ENCODE assay signal across 17 mouse cellular contexts in genomic region chr17:78370445-78370844, GRCm38 (mm10). TPM values are rescaled to one million over a fixed set of nuclear protein-coding genes. Genes with fewer than 3 reads are reported as not detected.
DNase-seq lines count a peak whose midpoint lies in the region; ATAC-seq and TF ChIP-seq lines count a peak whose summit lies in the region.
"Had no signal": no experiment of that assay in that cellular context is flagged by ENCODE, and none has a peak within 500 bp of the region (broad histone marks: within the 10 kb centered on the region; RNA-seq: fewer than 3 reads in every experiment).

No protein-coding gene starts in this region.

- no peaks in the 10 kb centered on the region for H3K27me3 ChIP-seq in CH12.LX (replicated peaks)
- H3K27me3 ChIP-seq: heart, embryonic 15.5 days had no signal

- dilution Hi-C loops in CH12.LX (cut with MboI; ENCODE audit: extremely low pct_ligation_motif_present, extremely low pct_unique_long_range_greater_than_20kb, low sequenced_read_pairs) = no loop called here

- H3K36me3 ChIP-seq in CH12.LX (replicated peaks in 1 of 2; ENCODE audit: control insufficient read depth in 1 of 2, insufficient read depth in 1 of 2, low read length in 1 of 2) = peaks cover 49 to 84% of the 10 kb centered on the region in 2 experiments

- TF ChIP-seq RAD21 in CH12.LX (IDR thresholded peaks at IDR 0.05; ENCODE audit: low read depth, low read length) = peak; percentile 69

- no peaks in the 10 kb centered on the region for H3K9me3 ChIP-seq in CH12.LX (replicated peaks; ENCODE audit: low read length)
- H3K9me3 ChIP-seq: forebrain, embryonic 10.5 days; G1E; heart, embryonic 15.5 days had no signal

- intact Hi-C loops in left cerebral cortex, adult 2 months (cut with DNase I) = no loop called here
- intact Hi-C loops in left cerebral cortex, postnatal 4 days (cut with DNase I) = no loop called here

- in situ Hi-C loops in CH12.LX (cut with MboI; ENCODE audit: low pct_ligation_motif_present, low pct_unique_long_range_greater_than_20kb, low sequenced_read_pairs) = no loop called here

- no peak for TF ChIP-seq EP300 in CH12.LX (IDR thresholded peaks at IDR 0.05; ENCODE audit: low read length)

- H3K4me3 ChIP-seq in left cerebral cortex, adult 2 months = no peak overlapping the region
- no peak overlapping the region for H3K4me3 ChIP-seq in CH12.LX (replicated peaks in 1 of 3; ENCODE audit: low read depth in 2 of 3, low read length in 2 of 3, poor library complexity in 1 of 3)
- H3K4me3 ChIP-seq: forebrain, embryonic 10.5 days; heart, embryonic 15.5 days had no signal

- DNase-seq in left cerebral cortex, adult 2 months (ENCODE audit: extremely low spot score in 1 of 2, low spot score in 2 of 2) = no peak
- DNase-seq in left cerebral cortex, postnatal 4 days = no peak
- peak; percentile 27 to 36 for DNase-seq in B cell, adult 2 months
- DNase-seq in CH12.LX (ENCODE audit: extremely low read depth) = no peak
- DNase-seq in urinary bladder, postnatal 25 days (ENCODE audit: low spot score) = no peak
- no peak for DNase-seq in heart, adult 18-20 months
- DNase-seq: cerebellum, adult 8-10 months; gastrocnemius, postnatal 14 days; kidney, postnatal 10 days; right cerebral cortex, postnatal 14 days had no signal

- no peak overlapping the region for H3K9ac ChIP-seq in CH12.LX (ENCODE audit: insufficient read depth, low read depth)
- H3K9ac ChIP-seq: heart, embryonic 15.5 days had no signal

- no peak overlapping the region for H3K4me2 ChIP-seq in CH12.LX (ENCODE audit: insufficient read depth, low read depth, poor library complexity, severe bottlenecking)
- H3K4me2 ChIP-seq: heart, embryonic 15.5 days; liver, embryonic 11.5 days had no signal

- peak; percentile 41 for TF ChIP-seq CTCF in left cerebral cortex, adult 2 months (IDR thresholded peaks at IDR 0.05)
- peak in 1 of 2 experiments; percentile 63; a peak in 2 of 4 replicates for TF ChIP-seq CTCF in CH12.LX (conservative IDR thresholded peaks at IDR 0.05 in 1 of 2, IDR thresholded peaks at IDR 0.05 in 1 of 2; ENCODE audit: low read depth in 2 of 2, low read length in 2 of 2)

- no peak overlapping the region for H3K27ac ChIP-seq in left cerebral cortex, adult 2 months
- no peak overlapping the region for H3K27ac ChIP-seq in CH12.LX (ENCODE audit: insufficient read depth, low read depth)
- H3K27ac ChIP-seq: forebrain, embryonic 10.5 days; heart, embryonic 15.5 days; macrophage had no signal

- ATAC-seq in inflammation-experienced regulatory T-cells, adult 6 months = peak; percentile 71
- ATAC-seq: hindbrain, embryonic 16.5 days had no signal

- no peak for TF ChIP-seq POLR2A in CH12.LX (IDR thresholded peaks at IDR 0.05; ENCODE audit: low read depth, low read length)

- H3K4me1 ChIP-seq in CH12.LX (ENCODE audit: control insufficient read depth in 1 of 2, insufficient read depth in 2 of 2) = peaks cover 13 to 39% of the 10 kb centered on the region in 2 experiments
- H3K4me1 ChIP-seq: heart, embryonic 15.5 days had no signal

- H3K79me2 ChIP-seq in CH12.LX (replicated peaks; ENCODE audit: control insufficient read depth, extremely low read depth, insufficient read depth, poor library complexity, severe bottlenecking) = no peaks in the 10 kb centered on the region

TF ChIP-seq in CH12.LX, 34 proteins besides CTCF, POLR2A, EP300 and RAD21:
- peak; percentile 59 for TF ChIP-seq SMC3 (IDR thresholded peaks at IDR 0.05; ENCODE audit: low read depth, low read length)
- TF ChIP-seq ZC3H11A (IDR thresholded peaks at IDR 0.05; ENCODE audit: low read depth, low read length) = no peak
- no peak for TF ChIP-seq ZNF384 (IDR thresholded peaks at IDR 0.05; ENCODE audit: low read depth, low read length)
- no peak for TF ChIP-seq IRF4 (IDR thresholded peaks at IDR 0.05; ENCODE audit: low read depth, low read length)
- TF ChIP-seq E2F4 (IDR thresholded peaks at IDR 0.05; ENCODE audit: insufficient replicate concordance, low read depth, low read length) = no peak
- no peak for TF ChIP-seq ELF1 (IDR thresholded peaks at IDR 0.05; ENCODE audit: low read depth, low read length)
- no peak for TF ChIP-seq GABPA (IDR thresholded peaks at IDR 0.05; ENCODE audit: insufficient replicate concordance, low read depth, low read length)
- no peak for TF ChIP-seq KAT2A (IDR thresholded peaks at IDR 0.05; ENCODE audit: insufficient replicate concordance, low read length)

RNA-seq across cellular contexts. Expression of gene Fez2, which starts 47.5 kb away (rescaled TPM):
- total RNA-seq in left cerebral cortex, adult 2 months (2021) = 10 to 100 TPM; 34.9 to 36.0 TPM
- total RNA-seq in left cerebral cortex, postnatal 4 days (2021) = 10 to 100 TPM; 48.9 to 49.4 TPM
- 12.8 and 14.2 TPM in 2 replicates for total RNA-seq in CH12.LX (2012; rRNA removed)
- total RNA-seq in CH12.LX (2014; rRNA removed) = 13.5 and 14.8 TPM in 2 replicates
- 17.6 and 18.7 TPM in 2 replicates for polyA plus RNA-seq in CH12.LX (2012; ENCODE audit: insufficient read length, low read depth)
- polyA plus RNA-seq in inflammation-experienced regulatory T-cells, adult 6 months (2017; shearing (Covaris generic)) = 10 to 100 TPM in 2 of 3 experiments, 1 to 10 TPM in 1; 8.6 to 11.1 (median 10.4) TPM
- total RNA-seq in heart, adult 18-20 months (2021) = 10 to 100 TPM; 76.5 to 91.8 TPM

Comparison
In these comparisons a context has a peak if more than half of its experiments do, and no peak if none do; other contexts are left out.
1. DNase-seq: peak in B cell, adult 2 months (2 of 2); none in left cerebral cortex, adult 2 months (0 of 2), left cerebral cortex, postnatal 4 days (single experiment), CH12.LX (single experiment), urinary bladder, postnatal 25 days (single experiment) and heart, adult 18-20 months (0 of 2).